Mouse (Mus musculus) testis, adult 2 months (tissue): ENCODE measurements around the gene Mvb12b.

Experiments
- CTCF ChIP-seq: fragments of 200-500 bp; IDR thresholded peaks from 2 replicates; pipeline ENCODE4 v1.5.1; 2012; ENCODE audit warnings: low read depth, mild to moderate bottlenecking, inconsistent platforms, low read length, moderate library complexity; ENCODE audit not compliant: control insufficient read depth, insufficient read depth, insufficient replicate concordance
- POLR2A ChIP-seq: fragments of 200-500 bp; IDR thresholded peaks from 2 replicates; pipeline ENCODE4 v1.6.1; 2012; ENCODE audit warnings: low read depth, mild to moderate bottlenecking, inconsistent platforms, low read length, moderate library complexity; ENCODE audit not compliant: control insufficient read depth

DNA sequence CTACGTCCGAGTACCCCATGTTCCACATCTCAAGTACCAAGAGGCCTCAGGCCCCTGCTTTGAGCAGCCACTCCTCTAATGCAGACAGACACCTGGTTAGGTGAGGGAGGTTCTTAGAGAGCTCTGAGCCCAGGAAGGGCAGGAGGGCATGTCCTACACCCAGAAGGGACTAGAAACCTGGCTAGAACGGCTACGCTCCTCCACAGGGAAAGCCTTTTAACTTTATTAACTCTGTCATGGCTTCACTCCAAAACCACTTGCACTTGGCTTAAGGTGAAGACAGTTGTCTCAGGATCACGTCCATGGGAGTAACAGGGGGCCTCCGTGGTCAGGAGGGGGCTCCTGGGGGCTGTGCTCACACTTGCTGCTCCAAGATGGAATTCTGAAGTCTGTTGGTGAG, 125.5 kb downstream of the Mvb12b start:
- no peak for TF ChIP-seq POLR2A
- TF ChIP-seq CTCF: no peak
